Mouse (Mus musculus) ZHBTc4 (cell line): ENCODE data around the gene Ddc.

ENCODE experiments used
- DNase-seq: peaks from one replicate; pipeline ENCODE4 v3.0.0-alpha.2; 2011; ENCODE audit warnings: low read depth, low spot score

Ddc gene

DNA sequence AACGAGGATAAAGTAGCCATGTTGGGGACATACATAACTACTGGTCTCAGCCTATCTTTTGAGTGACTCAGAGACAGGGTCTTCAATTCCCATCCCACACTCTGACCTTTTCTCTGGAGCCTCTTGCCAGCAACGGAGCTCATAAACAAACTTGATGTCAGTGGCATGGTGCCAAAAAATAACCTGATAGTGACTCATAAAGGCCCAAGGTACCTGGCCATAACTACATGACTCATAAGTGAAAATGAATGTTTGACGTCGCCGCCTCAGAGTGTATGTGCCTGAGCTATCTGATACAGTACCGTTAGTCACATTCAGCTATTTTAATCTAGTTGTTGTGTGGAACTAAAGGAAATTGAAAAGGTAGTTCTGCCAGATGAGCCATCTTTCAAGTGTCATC, 72.3 kb downstream of the Ddc start:
- no peak for DNase-seq

DNA sequence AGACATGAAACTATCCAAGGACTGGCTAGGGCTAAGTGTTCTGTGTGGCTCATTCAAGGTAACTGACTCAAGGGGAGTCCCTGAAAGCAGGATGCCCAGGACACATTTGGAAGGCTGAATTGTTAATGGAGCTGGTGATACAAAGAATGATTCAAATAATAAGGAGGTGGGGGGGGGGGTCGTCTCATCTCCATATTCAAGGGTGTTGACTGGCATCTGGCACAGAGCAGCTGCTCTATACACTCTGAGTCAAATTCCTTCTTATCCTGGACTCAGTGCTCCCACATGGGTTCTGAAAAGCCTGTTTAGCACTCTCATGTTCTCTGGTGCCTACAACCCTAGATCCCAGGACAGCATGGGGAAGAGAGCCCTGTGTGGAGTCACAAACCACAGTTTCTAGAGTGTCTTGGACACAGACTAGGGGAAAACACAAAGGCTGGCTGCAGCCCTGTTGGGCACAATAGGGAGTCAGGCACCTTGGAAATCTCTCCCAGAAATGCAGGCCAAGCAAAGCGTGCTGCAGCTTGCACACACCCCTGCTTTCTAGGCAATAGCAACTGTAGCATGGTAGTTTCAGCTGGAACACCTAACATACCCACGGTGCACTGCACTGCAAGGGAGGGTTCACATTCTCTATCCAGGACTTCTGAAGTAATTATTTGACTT, 72.8 kb downstream of the Ddc start:
- DNase-seq, result no peak

DNA sequence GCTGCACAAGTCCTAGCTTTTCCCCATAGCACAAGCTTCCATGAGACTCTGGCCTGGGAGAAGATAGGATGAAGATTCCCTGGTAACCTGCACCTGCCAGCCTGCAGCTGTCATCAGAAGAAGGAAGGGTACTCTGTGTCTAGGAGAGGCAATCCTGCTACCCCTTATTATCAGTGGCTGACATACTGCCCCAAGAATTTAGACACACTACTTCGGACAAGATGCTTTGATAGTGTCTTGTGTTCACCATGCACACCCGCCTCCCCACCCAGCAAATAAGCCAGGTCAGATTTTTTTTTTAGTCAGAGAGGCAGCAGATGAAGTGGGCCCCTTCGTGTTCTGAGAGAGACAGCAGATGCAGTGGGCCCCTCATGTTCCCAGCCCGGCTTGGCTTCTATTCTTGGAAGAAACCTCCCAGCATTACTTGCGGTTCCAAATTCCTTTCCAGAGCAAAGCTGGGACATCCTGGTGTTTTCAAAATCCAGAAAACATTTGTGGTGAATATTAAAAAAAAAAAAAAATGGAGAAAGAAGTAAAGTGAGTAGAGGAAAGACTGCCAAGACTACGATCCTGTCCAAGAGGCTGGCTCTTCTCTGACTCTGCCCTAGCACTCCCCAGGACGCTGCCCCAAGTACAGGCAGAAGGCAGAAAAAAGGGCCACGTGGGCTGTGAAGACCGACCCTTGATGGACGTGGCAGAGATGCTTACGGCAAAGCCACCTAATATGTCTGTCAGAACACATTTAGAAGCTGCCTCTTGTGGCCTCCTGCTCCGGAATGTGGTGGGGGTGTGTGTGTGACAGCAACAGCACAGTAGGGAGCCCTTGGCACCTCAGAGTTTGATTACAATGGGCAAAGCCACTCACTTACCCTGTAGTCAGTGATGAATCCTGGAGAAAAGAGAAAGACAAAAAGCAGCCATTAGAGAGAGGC, 73.7 kb downstream of the Ddc start:
- DNase-seq, result peak; percentile 43

- peak; percentile 92 for DNase-seq
These were observed 75.5 kb downstream of the Ddc start for GRCm38 (mm10) chr11:11822181-11823095.

DNA sequence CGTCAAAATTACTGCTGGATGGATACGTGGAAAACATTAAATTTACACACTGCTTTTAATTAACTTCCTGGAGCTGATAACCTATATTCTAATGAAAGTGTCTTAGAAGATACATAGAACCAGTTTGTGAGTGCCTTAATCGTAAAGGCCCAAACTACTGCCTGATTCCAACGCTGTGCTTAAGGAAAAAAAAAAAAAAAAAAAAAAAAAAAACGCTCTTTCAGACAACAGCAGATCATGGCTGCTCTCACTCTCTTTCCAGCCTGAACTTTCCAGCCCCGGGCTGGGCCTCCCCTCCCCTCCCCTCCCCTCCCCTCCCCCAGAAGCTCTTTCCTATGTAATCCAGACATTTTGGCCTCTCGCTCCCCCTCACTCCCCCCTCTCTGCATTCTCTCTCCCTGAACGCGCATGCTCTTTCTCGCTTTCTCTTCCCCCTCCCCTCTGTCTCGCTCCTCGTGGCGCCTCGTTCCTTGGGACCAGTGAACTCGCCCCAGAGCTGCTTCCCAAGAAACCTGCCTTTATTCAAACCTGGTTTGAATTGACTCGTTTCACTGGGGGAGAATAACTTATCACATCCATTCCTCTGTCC, 76.5 kb downstream of the Ddc start:
- DNase-seq, result peak; percentile 96

GRCm38 (mm10) chr11:11820737-11821136, 77.2 kb downstream of the Ddc start:
- no peak for DNase-seq

GRCm38 (mm10) chr11:11820251-11820650, 77.7 kb downstream of the Ddc start:
- peak; percentile 95 for DNase-seq

- no peak for DNase-seq
These were observed 78.7 kb downstream of the Ddc start for GRCm38 (mm10) chr11:11819206-11819605.

DNA sequence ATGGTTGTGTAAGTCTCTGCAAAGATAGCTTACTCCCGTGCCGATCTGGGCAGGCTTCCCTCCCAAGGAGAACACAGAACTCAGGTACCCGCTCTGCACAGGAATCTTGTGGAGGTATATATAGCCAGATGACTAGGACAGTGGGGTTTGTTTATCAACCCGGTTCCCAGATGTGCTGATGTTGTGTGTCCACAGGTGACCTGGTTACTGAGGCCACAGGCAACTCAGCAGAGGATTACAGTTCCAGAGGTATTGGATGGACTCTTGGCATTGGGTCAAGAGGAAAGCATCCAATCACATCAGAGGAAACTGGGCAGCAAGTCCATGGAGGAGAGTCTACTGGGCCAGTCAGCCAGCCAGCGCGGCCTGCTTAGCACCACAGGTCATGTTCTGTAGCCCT, 79.1 kb downstream of the Ddc start:
- no peak for DNase-seq

DNA sequence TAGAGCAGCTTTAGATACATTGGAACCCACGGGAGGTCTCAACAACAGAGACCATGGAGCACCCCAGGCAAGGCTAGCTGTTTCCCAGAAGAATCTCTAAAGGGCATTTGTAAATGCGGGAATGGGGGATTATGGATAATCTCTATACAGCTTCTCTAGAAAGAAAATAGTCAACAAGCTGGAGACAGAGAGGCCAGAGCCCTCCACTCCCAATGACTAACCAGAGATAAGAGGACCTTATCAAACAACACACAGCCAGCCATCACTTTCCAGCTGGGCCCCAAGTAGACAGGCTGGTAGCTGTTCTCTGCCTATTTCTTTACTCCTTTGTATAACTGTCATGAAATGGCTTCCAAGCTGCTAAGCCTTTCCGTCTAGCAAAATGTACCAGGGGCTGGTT, 82.2 kb downstream of the Ddc start:
- no peak for DNase-seq

- DNase-seq, result peak; percentile 94
These were observed 86.0 kb downstream of the Ddc start for GRCm38 (mm10) chr11:11811906-11812480.

GRCm38 (mm10) chr11:11809404-11810175, 88.4 kb downstream of the Ddc start:
- peak; percentile 87 for DNase-seq

DNA sequence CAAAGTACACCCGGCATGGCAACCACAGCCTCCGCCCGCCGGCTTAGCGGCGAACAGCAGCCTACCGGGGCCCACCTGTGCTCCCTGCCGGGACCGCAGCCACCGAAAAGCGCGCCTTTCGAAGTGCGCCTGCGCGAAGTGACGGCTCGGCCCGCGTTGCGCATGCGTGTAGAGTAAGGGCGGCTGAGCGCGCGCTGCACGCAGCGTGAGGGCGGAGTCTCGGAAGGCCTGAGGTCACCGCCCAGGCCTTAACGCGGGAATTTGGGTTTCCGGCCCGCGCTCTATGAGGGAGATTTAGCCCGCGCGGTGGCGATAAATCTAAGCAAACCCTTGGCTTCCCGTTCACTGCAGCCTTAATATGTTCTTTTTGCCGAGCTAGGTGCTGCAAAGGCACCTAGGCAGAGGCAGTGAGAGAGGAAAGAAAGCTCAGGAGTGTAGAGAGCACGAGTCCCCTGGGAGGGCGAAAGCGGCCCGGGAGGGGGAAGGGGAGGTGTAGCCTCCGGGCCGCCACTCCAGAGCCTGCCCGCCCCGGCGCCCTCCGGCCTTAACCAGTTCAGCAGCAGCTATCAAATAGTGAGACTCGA, 89.0 kb downstream of the Ddc start, which contains the start of gene Fignl1:
Gene Fignl1, minus strand, starts transcription at position 143 of the 584 bp plus-strand sequence.
- DNase-seq, result peak; percentile 99

GRCm38 (mm10) chr11:11808035-11808819, 89.7 kb downstream of the Ddc start:
- no peak for DNase-seq

DNA sequence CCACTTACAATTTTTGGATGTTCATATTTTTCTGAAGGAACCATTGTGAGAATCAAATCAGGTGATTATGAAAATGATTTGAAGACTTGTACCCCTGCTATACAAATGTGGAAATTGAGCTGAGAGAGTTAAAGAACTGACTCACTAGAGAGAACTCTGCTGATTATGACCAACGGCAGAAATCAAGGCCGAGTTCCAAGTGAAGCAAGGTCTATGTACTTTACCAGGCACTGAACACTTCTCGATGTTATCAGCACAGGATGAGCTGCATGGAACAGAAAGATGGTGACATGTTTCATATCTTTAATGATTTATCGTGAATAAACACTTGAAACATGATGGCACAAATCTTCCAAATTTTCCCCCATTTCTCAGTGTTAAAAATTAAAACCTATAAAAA, 92.0 kb downstream of the Ddc start:
- DNase-seq, result no peak

DNA sequence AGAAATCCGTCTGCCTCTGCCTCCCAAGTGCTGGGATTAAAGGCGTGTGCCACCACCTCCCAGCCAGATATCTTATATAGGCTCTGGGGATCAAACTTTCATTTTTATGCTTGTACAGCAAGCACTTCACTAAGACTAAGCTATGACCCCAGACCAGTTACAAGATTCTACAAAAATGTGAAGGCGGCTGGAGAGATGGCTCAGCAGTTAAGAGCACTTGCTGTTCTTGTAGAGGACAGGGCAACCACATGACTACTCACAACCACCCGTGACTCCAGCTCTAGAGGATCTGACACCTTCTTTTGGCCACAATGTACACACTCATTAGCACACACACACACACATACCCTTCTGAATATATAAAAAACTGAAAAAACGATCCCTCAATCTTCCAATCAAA, 93.5 kb downstream of the Ddc start:
- no peak for DNase-seq

DNA sequence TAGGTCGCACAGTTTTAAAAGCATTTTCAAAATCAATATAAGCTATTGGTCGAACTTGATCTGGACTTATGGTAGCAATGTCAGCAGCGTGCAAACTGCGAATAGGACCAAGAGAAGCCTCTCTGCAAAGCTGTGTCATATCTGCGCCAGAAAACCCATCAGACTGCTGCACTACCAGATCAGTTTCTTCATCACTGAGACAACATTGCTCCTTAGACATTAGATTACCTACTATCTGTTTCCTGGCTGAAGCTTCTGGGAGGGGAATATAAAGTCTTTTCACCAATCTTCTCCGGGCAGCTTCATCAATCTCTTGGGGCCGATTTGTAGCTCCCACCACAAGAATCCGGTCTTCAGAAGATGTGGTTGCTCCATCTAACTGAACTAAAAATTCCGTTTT, 96.9 kb downstream of the Ddc start:
- DNase-seq, result no peak

- DNase-seq, result no peak
These were observed 97.6 kb downstream of the Ddc start for GRCm38 (mm10) chr11:11800304-11800703.

- no peak for DNase-seq
These were observed 99.3 kb downstream of the Ddc start for GRCm38 (mm10) chr11:11798690-11799089.
